Mouse (Mus musculus) CD4-positive, CD25-positive, alpha-beta regulatory T cell, adult 2 months (primary cell): ENCODE results near the gene Fam187b.

Experiments
- DNase-seq: peaks from one replicate; pipeline ENCODE4 v3.0.0-alpha.2; 2012; ENCODE audit warnings: low read depth, low spot score

Fam187b gene

DNA sequence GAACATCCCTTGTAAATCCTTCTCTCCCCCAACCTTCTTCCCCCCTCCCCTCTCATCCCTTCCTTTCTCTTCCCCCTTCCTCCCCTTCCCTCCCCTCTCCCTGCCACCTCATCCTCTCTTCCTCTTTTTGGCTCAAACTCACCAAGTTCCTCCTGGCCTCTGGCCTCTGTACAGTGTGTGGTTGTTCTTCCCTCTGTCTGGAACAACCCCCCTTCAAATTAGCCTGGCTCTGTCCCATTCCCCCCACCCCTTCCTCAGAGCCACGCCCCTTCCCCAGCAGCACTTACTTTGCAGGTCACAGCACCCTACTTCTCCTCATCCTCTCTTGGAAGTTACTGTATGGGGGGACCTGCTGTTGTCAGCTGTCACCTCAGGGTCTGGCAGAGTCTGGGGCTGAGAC is 34.6 kb downstream of the Fam187b start:
- no peak for DNase-seq

DNA sequence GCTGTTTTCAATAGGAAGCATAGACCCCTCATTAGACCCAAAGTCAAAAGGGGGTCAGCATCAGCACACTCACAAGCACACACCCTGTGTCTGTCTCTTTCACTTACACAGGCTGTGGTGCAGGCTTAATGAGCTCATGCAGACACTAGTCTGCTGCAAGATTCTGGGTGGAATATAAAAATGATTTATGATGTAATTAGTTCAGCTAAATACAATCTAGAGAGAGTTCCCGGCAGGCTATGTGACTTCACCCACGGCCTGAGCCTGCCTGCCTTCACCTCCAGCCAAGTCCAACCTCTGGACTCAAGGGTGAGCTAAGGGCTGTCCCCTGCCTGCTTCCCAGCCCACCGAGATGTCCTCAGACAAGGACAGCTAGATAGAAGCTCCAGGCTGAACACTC is 35.3 kb downstream of the Fam187b start:
- DNase-seq = no peak

DNA sequence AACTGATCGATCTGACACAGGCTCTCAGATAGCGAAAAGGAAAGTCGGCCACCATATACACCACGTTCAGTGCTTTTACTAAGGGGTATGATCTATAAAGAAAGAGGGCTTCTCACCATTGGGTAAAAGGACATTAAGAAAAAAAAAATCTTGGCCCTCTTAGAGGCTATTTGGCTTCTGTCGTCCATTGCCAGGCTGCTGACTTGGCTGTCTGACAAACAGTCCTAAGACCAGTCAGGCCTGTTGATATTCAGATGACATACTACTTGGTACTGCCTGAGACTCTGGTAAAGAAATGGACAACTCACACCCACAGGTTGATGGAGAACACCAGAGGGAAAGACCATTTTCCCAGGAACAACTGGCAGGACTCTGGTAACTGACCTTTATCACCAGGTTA is 39.4 kb downstream of the Fam187b start:
- no peak for DNase-seq

DNA sequence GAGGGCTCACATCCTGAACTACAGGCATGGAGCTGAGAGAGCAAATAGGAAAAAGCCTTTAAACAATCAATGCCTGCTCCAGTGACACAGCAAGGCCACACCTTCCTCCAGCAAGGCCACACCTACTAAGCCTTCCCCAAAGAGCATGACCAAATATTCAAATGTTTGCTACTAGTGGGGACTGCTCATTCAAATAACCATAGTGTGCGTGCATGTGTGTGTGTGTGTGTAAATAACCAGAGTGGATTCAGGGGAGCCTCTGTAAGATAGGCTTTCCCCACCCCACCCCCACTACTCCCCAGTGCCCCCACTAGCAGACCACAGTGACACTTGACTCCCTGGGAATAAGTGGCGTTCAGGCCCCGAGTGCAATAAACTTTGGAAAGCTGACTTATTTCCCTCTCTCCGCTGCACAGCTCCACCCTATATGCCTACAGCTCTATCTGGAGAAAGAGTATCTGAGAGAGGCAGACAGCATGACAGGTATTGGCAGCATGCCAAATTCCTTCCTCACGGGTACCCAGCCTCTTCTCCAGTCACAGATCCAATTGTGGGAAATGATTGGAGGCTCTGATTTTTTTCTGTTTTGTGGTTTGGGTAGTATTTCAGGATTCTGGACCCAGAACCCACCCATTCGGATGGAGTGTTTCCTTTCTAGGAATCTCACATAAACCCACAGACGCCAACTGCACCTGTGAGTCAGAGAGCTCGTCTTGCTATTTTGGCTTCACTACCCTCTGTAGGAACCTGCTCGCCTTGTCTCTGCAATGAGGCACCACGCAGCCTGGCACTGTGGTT is 43.7 kb downstream of the Fam187b start:
- DNase-seq = peak; percentile 35

DNA sequence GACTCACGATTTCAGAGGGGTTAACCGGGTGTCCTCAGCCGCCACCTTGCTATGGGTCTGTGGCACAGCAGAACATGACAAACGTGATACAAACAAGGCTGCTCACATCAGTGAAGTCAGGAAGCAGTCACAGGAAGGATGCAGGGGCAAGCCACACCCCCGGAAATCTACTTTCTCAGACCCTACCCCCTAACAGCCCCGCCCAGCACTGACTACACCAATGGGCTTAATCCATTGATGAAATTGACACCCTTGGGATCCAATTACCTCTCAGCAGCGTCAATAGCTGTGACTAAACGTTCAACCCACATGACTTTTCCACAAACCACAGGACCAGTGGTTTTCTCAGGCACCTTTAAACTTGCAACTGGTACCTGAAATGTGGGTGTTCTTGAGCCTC is 55.0 kb downstream of the Fam187b start:
- peak; percentile 47 for DNase-seq

DNA sequence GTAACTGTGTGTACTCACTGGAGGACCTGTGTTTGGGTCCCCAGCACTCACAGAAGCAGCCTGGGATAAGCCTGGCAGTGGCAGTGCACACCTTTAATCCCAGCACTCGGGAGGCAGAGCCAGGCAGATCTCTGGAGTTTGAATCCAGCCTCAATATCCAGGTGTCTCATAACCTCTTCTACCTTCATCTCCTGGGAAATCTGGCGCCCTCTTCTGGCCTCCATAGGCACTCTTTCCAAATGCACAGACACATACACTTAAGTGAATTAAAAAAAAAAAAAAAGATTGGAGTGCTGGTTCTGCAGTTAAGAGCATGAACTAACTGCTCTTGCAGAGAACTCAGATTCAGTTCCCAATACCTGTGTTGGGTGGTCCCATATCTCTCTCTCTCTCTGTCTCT is 57.1 kb downstream of the Fam187b start:
- peak; percentile 51 for DNase-seq

DNA sequence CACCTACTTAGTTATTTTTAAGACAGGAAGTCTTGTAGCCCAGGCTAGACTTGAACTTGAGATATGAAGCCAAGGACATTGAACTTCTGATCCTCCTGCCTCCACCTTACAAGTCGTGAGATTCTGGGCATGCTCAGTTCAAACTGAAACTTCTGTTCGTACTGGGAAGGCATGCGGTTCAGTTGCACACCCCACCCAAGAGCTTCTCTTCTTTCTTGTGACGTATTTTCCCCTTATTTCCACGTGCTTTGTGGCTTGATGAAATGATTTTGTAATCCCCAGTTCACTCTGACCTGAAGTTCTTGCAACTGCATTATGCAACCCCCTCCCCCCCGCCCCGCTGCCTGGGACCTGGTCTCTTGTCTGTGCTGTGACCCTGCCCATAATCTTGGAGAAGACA is 58.1 kb downstream of the Fam187b start:
- DNase-seq = peak; percentile 70

DNA sequence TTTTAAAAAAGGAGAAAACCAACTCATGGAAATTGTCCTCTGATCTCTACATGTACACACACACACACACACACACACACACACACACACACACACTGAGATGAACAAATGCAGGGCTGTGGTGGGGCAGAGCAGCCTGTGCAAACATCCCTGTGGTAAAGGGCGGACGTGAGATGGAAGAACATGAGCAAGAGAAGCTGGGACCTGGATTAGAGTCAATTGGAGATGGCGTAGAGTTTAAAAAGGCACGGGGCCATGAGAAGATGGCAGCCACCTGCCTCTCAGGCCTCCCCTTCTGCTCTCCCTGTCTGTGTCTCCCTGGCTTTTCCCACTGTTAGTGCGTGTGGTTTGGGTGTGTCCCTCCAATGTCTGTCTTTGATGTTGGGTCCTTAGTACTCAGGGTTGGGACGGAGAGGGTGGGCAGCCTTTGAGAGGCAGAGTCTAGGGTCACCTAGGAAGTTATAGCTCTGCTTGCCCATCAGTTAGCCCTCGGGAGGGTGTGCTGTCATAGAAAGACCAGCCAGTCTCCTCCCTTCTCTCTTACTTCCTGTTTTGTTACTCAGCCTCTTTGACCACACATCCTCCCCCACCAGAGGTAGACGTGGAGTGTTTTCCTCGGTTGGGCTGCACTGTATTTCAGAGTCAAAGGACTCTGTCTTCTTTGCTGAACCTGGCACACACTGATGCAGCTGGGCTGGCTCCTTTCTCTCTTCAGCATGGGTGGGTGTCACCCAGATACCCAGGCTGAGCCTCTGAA is 60.0 kb downstream of the Fam187b start:
- peak; percentile 75 for DNase-seq

DNA sequence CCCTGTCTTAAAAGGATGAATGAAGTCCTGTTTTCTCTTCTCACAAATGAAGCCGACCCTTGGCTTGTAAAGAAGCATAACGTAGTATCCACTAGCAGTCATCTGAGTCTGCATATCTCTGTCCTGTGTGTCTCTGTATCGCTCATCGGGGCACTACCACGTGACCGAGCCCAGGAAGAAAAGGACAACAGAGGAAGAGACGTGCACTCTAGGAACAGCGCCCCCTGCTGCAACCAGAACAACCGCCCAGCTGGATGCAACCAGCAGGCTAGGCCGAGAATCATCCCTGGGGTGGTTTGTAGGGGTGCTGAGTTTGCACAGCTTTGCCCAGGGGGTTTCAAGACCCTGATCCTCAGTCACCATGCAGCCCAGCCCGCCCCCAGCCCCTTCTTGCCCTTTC is 61.2 kb downstream of the Fam187b start:
- DNase-seq = peak; percentile 88

DNA sequence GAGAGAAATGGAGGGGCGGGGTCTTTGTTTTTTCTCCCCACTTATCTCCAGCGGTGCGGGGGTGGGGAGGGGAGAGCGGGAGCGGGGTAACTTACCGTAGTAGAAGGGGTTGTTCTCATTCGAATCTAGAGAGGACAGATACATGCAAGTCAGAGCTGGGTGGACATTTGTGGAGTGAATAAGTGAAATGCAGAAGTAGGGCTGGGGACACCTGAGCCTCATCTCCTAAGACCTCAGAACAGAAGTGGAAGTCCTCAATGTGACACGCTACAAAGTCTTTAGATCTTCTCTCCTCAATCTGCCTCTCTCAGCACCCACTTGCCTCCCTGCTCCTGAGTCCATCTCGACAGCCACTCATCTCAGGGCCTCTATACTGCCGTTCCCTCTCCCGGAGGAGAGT is 61.7 kb downstream of the Fam187b start:
- DNase-seq = no peak

DNA sequence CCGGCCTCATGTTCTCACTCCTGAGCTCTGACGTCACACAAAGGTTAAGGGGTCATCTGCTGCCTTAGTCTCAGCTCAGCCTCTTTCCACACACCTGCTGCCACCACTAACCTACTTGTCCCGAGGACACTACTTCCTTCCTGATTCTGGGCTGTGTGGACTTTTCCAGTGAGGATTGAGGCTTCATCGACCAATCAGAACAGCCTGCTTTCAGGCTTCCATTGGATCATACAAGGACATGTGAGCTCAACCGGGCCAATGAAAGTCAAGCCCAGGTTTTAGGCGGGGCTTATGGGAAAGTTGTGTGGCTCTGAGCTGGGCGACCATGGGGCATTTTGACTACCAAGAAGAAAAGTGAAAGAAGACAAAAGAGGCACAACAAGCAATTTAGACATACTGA is 63.3 kb downstream of the Fam187b start:
- DNase-seq = peak; percentile 71

DNA sequence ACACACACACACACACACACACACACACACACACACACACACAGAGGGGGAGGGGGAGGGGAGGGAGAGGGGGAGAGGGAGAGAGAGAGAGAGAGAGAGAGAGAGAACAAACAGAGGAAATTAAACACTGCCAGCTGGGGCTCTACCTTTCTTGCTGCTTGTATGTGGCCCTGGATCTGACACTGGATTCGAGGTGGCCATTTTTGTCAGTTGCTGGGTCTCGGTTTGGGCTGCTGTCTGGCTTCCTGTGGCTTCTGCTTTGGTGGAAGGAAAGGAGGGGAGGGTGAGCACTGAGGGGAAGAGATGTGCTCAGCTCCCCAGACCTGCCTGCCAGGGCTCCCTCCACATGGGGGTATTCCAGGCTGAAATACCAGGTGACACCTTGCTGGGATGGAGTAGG is 64.1 kb downstream of the Fam187b start:
- peak; percentile 71 for DNase-seq

DNA sequence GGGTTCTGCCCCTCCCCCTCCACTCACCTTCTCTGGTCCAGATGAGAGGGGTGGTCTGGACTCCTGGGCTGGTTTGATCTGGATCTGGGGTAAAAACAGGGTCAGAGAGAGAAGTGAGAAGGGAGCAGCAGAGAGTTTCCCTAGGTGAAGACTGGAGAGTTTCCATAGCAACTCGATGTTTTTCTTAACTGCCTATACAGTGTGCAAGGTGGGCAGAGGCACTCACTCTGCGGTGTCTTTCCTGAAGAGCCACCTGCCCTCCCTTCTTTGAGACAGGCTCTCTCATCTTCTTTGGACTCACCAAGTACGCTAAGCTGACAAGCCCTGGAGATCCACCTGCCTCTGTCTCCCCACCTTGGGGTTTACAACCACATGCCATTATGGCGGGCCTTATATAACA is 65.4 kb downstream of the Fam187b start:
- DNase-seq = peak; percentile 34
